In the genomic region with DNA sequence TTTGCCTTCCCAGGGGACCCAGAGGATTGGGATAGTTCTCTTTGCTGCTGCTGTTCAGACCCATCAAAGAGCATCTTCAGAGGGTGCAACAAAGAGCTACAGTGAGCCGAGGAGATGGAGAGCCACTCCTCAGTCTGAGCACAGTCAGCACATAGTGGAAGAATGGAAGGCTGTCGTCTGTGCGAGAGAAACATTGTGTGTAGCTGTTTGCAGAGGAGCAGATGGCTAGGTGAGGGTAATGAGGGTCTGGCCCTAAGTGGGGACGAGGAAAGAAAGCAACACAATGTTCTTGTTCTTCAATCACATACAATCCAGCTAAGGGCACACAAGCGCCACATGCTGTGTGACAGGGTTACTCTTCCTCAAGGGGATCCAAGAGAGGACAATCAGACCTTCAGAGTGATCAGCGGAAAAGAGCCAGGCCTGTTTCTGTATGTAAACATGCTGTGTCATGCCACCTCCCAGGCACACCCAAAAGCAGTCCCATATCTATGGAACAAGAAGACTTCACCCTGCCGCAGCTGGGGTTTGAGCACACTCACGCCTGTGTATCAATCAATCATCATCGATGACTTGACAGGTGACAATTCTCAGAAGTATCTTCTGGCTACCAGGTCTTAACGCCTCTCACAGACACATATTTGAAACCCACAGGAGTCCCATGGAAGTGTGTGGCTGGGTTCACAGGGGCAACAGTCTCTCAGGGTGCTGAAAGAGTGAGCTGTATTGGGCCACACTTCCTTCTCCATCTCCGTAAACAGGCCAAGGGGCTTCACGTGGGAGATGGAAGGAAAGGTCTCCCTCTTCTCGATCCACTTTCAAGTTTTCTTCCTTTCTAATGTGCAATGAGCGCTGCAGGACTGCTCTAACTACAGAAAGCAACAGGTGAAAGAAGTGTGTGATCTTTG, we compare ENCODE assay signal across 10 mouse cellular contexts. TPM values are rescaled to one million over a fixed set of nuclear protein-coding genes. Genes with fewer than 3 reads are reported as not detected.
DNase-seq lines count a peak whose midpoint lies in the region; ATAC-seq and TF ChIP-seq lines count a peak whose summit lies in the region.
"Had no signal": no experiment of that assay in that cellular context is flagged by ENCODE, and none has a peak within 500 bp of the region (broad histone marks: within the 10 kb centered on the region; RNA-seq: fewer than 3 reads in every experiment).

No protein-coding gene starts in this region.

- no peak overlapping the region for H3K9ac ChIP-seq in forebrain, embryonic 13.5 days
- H3K9ac ChIP-seq in forebrain, postnatal 0 days: no peak overlapping the region
- H3K9ac ChIP-seq in embryonic facial prominence, embryonic 11.5 days (replicated peaks; ENCODE audit: low read length): no peak overlapping the region
- H3K9ac ChIP-seq: embryonic facial prominence, embryonic 15.5 days had no signal

- 74% methylated on average over 14 of the region's 14 CpGs for WGBS in forebrain, embryonic 13.5 days
- WGBS in forebrain, postnatal 0 days: 69% methylated on average over 14 of the region's 14 CpGs
- WGBS in embryonic facial prominence, embryonic 11.5 days: 75% methylated on average over 14 of the region's 14 CpGs

- DNase-seq in forebrain, postnatal 0 days: no peak
- no peak for DNase-seq in layer of hippocampus, adult 2 months (ENCODE audit: low spot score in 2 of 2)
- no peak for DNase-seq in layer of hippocampus, postnatal 10 days (ENCODE audit: low spot score in 2 of 2)
- no peak for DNase-seq in embryonic facial prominence, embryonic 11.5 days (ENCODE audit: low spot score)
- no peak for DNase-seq in urinary bladder, postnatal 25 days (ENCODE audit: low spot score)
- DNase-seq: lung, adult 2 months had no signal

- peak overlapping the region; percentile 38 for H3K27ac ChIP-seq in forebrain, embryonic 13.5 days
- H3K27ac ChIP-seq in forebrain, postnatal 0 days (ENCODE audit: low read depth, low read length): no peak overlapping the region
- 0 out of 2 replicates have a peak overlapping the region, but pooled peaks have one; percentile 10 for H3K27ac ChIP-seq in layer of hippocampus, adult 2 months
- H3K27ac ChIP-seq in embryonic facial prominence, embryonic 11.5 days (replicated peaks; ENCODE audit: low read depth, low read length): no peak overlapping the region

- H3K4me2 ChIP-seq in forebrain, embryonic 13.5 days: no peak overlapping the region
- no peak overlapping the region for H3K4me2 ChIP-seq in forebrain, postnatal 0 days (ENCODE audit: low read depth)
- H3K4me2 ChIP-seq in embryonic facial prominence, embryonic 11.5 days (ENCODE audit: low read depth, low read length): no peak overlapping the region
- H3K4me2 ChIP-seq: embryonic facial prominence, embryonic 15.5 days had no signal

- H3K4me1 ChIP-seq in forebrain, embryonic 13.5 days: peaks cover 35% of the 10 kb centered on the region
- H3K4me1 ChIP-seq in forebrain, postnatal 0 days (ENCODE audit: insufficient read depth): peaks cover 31% of the 10 kb centered on the region
- no peaks in the 10 kb centered on the region; the same call in 1 of the 2 replicates for H3K4me1 ChIP-seq in embryonic facial prominence, embryonic 11.5 days (ENCODE audit: control insufficient read depth, insufficient read depth, low read length)

- H3K36me3 ChIP-seq in forebrain, embryonic 13.5 days (ENCODE audit: poor library complexity, severe bottlenecking): peaks cover 54% of the 10 kb centered on the region
- peaks cover 55% of the 10 kb centered on the region for H3K36me3 ChIP-seq in forebrain, postnatal 0 days (ENCODE audit: insufficient read depth)
- no peaks in the 10 kb centered on the region for H3K36me3 ChIP-seq in embryonic facial prominence, embryonic 11.5 days (replicated peaks; ENCODE audit: control insufficient read depth, insufficient read depth, low read depth, low read length)

- ATAC-seq in forebrain, embryonic 13.5 days: no peak
- ATAC-seq in forebrain, postnatal 0 days: no peak
- ATAC-seq in embryonic facial prominence, embryonic 11.5 days (replicated peaks; ENCODE audit: insufficient number of reproducible peaks, low FRiP score, low TSS enrichment, low read depth): 0 out of 2 replicates have a peak, but pooled peaks have one; percentile 20
- peak; percentile 81 for ATAC-seq in megakaryocyte-erythroid progenitor cell, adult 5-6 weeks (replicated peaks; ENCODE audit: low FRiP score, low TSS enrichment, poor library complexity, severe bottlenecking)
- no peak for ATAC-seq in granulocyte monocyte progenitor cell, adult 5-6 weeks (replicated peaks; ENCODE audit: poor library complexity, severe bottlenecking)

- no peak overlapping the region for H3K4me3 ChIP-seq in forebrain, embryonic 13.5 days
- H3K4me3 ChIP-seq in forebrain, postnatal 0 days (ENCODE audit: low read depth, low read length): no peak overlapping the region
- H3K4me3 ChIP-seq in layer of hippocampus, adult 2 months: no peak overlapping the region
- H3K4me3 ChIP-seq in embryonic facial prominence, embryonic 11.5 days (ENCODE audit: low read depth, low read length): no peak overlapping the region
- H3K4me3 ChIP-seq: embryonic facial prominence, embryonic 15.5 days had no signal

- no peak for TF ChIP-seq CTCF in forebrain, postnatal 0 days (IDR thresholded peaks at IDR 0.05; ENCODE audit: low read depth)
- TF ChIP-seq CTCF in layer of hippocampus, adult 2 months (conservative IDR thresholded peaks at IDR 0.05): no peak

- H3K9me3 ChIP-seq in forebrain, embryonic 13.5 days (replicated peaks): no peaks in the 10 kb centered on the region
- no peaks in the 10 kb centered on the region for H3K9me3 ChIP-seq in forebrain, postnatal 0 days (ENCODE audit: low read length)
- no peaks in the 10 kb centered on the region for H3K9me3 ChIP-seq in embryonic facial prominence, embryonic 11.5 days (replicated peaks; ENCODE audit: control insufficient read depth, low read length)
- H3K9me3 ChIP-seq: embryonic facial prominence, embryonic 15.5 days had no signal

- no peaks in the 10 kb centered on the region for H3K27me3 ChIP-seq in forebrain, embryonic 13.5 days
- H3K27me3 ChIP-seq in forebrain, postnatal 0 days (ENCODE audit: insufficient read depth, low read length): no peaks in the 10 kb centered on the region
- H3K27me3 ChIP-seq in embryonic facial prominence, embryonic 11.5 days (ENCODE audit: control insufficient read depth, insufficient read depth, low read length): no peaks in the 10 kb centered on the region
- H3K27me3 ChIP-seq: embryonic facial prominence, embryonic 15.5 days had no signal

RNA-seq across cellular contexts. Expression of a gene that starts 19.8 kb away (rescaled TPM):
- 37.9 and 40.9 TPM in 2 replicates for polyA plus RNA-seq in forebrain, embryonic 13.5 days (2015; fragmentation: Nextera tagmentation; extraction: Ambion mirVana)
- 24.0 and 26.2 TPM in 2 replicates for total RNA-seq in forebrain, postnatal 0 days (2014; rRNA removed)
- polyA plus RNA-seq in forebrain, postnatal 0 days (2015; fragmentation: Nextera tagmentation; extraction: Ambion mirVana): 23.8 and 34.7 TPM in 2 replicates
- total RNA-seq in layer of hippocampus, adult 2 months (2021): 10 to 100 TPM; 56.9 to 60.9 TPM
- 10 to 100 TPM; 34.9 to 41.0 TPM for total RNA-seq in layer of hippocampus, postnatal 10 days (2021)
- polyA plus RNA-seq in embryonic facial prominence, embryonic 11.5 days (2014; fragmentation: Nextera tagmentation; extraction: Ambion mirVana): 47.3 and 51.3 TPM in 2 replicates
- 11.5 and 15.7 TPM in 2 replicates for total RNA-seq in megakaryocyte-erythroid progenitor cell, adult 5-6 weeks (2014; fragmentation: Nextera tagmentation)
- 10.3 and 17.4 TPM in 2 replicates for total RNA-seq in megakaryocyte-erythroid progenitor cell, adult 5-6 weeks (2017)
- total RNA-seq in granulocyte monocyte progenitor cell, adult 5-6 weeks (2014; fragmentation: Nextera tagmentation): 33.6 and 34.9 TPM in 2 replicates
- total RNA-seq in granulocyte monocyte progenitor cell, adult 5-6 weeks (2017): 25.9 and 36.7 TPM in 2 replicates

Comparison
In these comparisons a context has a peak if more than half of its experiments do, and no peak if none do; other contexts are left out.
1. H3K27ac ChIP-seq: peak in forebrain, embryonic 13.5 days (single experiment) and layer of hippocampus, adult 2 months (single experiment); none in forebrain, postnatal 0 days (single experiment) and embryonic facial prominence, embryonic 11.5 days (single experiment).
2. ATAC-seq: peak in embryonic facial prominence, embryonic 11.5 days (single experiment) and megakaryocyte-erythroid progenitor cell, adult 5-6 weeks (single experiment); none in forebrain, embryonic 13.5 days (single experiment), forebrain, postnatal 0 days (single experiment) and granulocyte monocyte progenitor cell, adult 5-6 weeks (single experiment).